Mouse (Mus musculus) CH12.LX (cell line): ENCODE results near the gene Adtrp. TPM values are rescaled to one million over a fixed set of nuclear protein-coding genes. Genes with fewer than 3 reads are reported as not detected.
A peak's percentile ranks its signal among the peaks of the same experiment; 100 is the strongest.

Experiments used
- DNase-seq: peaks from one replicate; pipeline ENCODE4 v3.0.0-alpha.2; 2013; ENCODE audit errors: extremely low read depth
- H3K27ac ChIP-seq: 2 replicates; pipeline ENCODE4 v1.5.1; 2012; ENCODE audit warnings: low read depth, mild to moderate bottlenecking, control low read depth, moderate library complexity; ENCODE audit not compliant: insufficient read depth
- H3K27me3 ChIP-seq: replicated peaks from 2 replicates; pipeline ENCODE3; 2012; ENCODE audit warnings: inconsistent platforms
- H3K36me3 ChIP-seq, 2 experiments: replicated peaks in 1 of 2; 2 replicates each; pipeline versions ENCODE3 to v1.6.1; 2012; ENCODE audit warnings: inconsistent platforms in 1 of 2, low read length in 1 of 2, mild to moderate bottlenecking in 1 of 2, mixed read lengths in 1 of 2, moderate library complexity in 1 of 2; ENCODE audit not compliant: control insufficient read depth in 1 of 2, insufficient read depth in 1 of 2
- H3K4me1 ChIP-seq, 2 experiments: 2 replicates each; pipeline ENCODE4 v1.6.1; 2012; ENCODE audit warnings: inconsistent platforms in 1 of 2, moderate library complexity in 1 of 2; ENCODE audit not compliant: insufficient read depth in 2 of 2, control insufficient read depth in 1 of 2
- H3K4me2 ChIP-seq: 2 replicates; pipeline ENCODE4 v1.6.1; 2012; ENCODE audit warnings: low read depth, mild to moderate bottlenecking, control low read depth; ENCODE audit not compliant: poor library complexity, insufficient read depth, severe bottlenecking
- H3K4me3 ChIP-seq, 3 experiments: fragments of 150-350 bp in 1 of 3; sonication (generic) in 1 of 3; replicated peaks in 1 of 3; 2 replicates each; pipeline versions ENCODE3 to v1.5.1; 2011 to 2012; ENCODE audit warnings: low read depth in 2 of 3, low read length in 2 of 3, mild to moderate bottlenecking in 2 of 3, moderate library complexity in 2 of 3, control low read depth in 1 of 3, improper control_type of control experiment in 1 of 3, inconsistent platforms in 1 of 3, mixed read lengths in 1 of 3; ENCODE audit not compliant: poor library complexity in 1 of 3
- H3K79me2 ChIP-seq: replicated peaks from 2 replicates; pipeline ENCODE4 v1.6.1; 2012; ENCODE audit warnings: mild to moderate bottlenecking, moderate library complexity; ENCODE audit not compliant: control insufficient read depth, poor library complexity, insufficient read depth, severe bottlenecking; ENCODE audit errors: extremely low read depth
- H3K9ac ChIP-seq: 2 replicates; pipeline ENCODE4 v1.6.1; 2012; ENCODE audit warnings: low read depth, mild to moderate bottlenecking, control low read depth, moderate library complexity; ENCODE audit not compliant: insufficient read depth
- H3K9me3 ChIP-seq: replicated peaks from 2 replicates; pipeline ENCODE3; 2012; ENCODE audit warnings: low read length, inconsistent platforms, mixed read lengths
- BHLHE40 ChIP-seq: IDR thresholded peaks from 2 replicates; pipeline ENCODE4 v1.6.1; 2011; ENCODE audit warnings: mild to moderate bottlenecking, low read depth, low read length, improper control_type of control experiment
- CHD2 ChIP-seq: IDR thresholded peaks from 2 replicates; pipeline ENCODE4 v1.6.1; 2011; ENCODE audit warnings: low read length, improper control_type of control experiment
- E2F4 ChIP-seq: IDR thresholded peaks from 2 replicates; pipeline ENCODE4 v1.6.1; 2011; ENCODE audit warnings: low read depth, low read length, improper control_type of control experiment; ENCODE audit not compliant: insufficient replicate concordance
- ELF1 ChIP-seq: IDR thresholded peaks from 2 replicates; pipeline ENCODE4 v1.6.1; 2014; ENCODE audit warnings: low read depth, mild to moderate bottlenecking, inconsistent platforms, low read length, improper control_type of control experiment
- EP300 ChIP-seq: IDR thresholded peaks from 2 replicates; pipeline ENCODE4 v1.6.1; 2011; ENCODE audit warnings: low read length, improper control_type of control experiment
- ETS1 ChIP-seq: conservative IDR thresholded peaks from 2 replicates; pipeline ENCODE4 v1.6.1; 2012; ENCODE audit warnings: low read depth, mild to moderate bottlenecking, inconsistent platforms, low read length, improper control_type of control experiment, moderate library complexity
- GABPA ChIP-seq: IDR thresholded peaks from 2 replicates; pipeline ENCODE4 v1.6.1; 2012; ENCODE audit warnings: low read depth, low read length, improper control_type of control experiment, inconsistent platforms; ENCODE audit not compliant: insufficient replicate concordance
- HCFC1 ChIP-seq: IDR thresholded peaks from 2 replicates; pipeline ENCODE4 v1.6.1; 2012; ENCODE audit warnings: low read depth, mild to moderate bottlenecking, inconsistent platforms, low read length, improper control_type of control experiment
- IRF4 ChIP-seq: IDR thresholded peaks from 2 replicates; pipeline ENCODE4 v1.6.1; 2014; ENCODE audit warnings: low read depth, mild to moderate bottlenecking, inconsistent platforms, low read length, improper control_type of control experiment
- JUN ChIP-seq: IDR thresholded peaks from 2 replicates; pipeline ENCODE4 v1.6.1; 2011; ENCODE audit warnings: low read depth, mild to moderate bottlenecking, low read length, improper control_type of control experiment, moderate library complexity; ENCODE audit not compliant: insufficient read depth
- JUND ChIP-seq: conservative IDR thresholded peaks from 2 replicates; pipeline ENCODE4 v1.6.1; 2011; ENCODE audit warnings: low read depth, low read length, improper control_type of control experiment
- KAT2A ChIP-seq: IDR thresholded peaks from 2 replicates; pipeline ENCODE4 v1.6.1; 2012; ENCODE audit warnings: low read length, improper control_type of control experiment, inconsistent platforms; ENCODE audit not compliant: insufficient replicate concordance
- MAFK ChIP-seq: IDR thresholded peaks from 2 replicates; pipeline ENCODE4 v1.6.1; 2011; ENCODE audit warnings: low read length, improper control_type of control experiment; ENCODE audit not compliant: insufficient replicate concordance
- MAZ ChIP-seq: IDR thresholded peaks from 2 replicates; pipeline ENCODE4 v1.6.1; 2012; ENCODE audit warnings: low read depth, mild to moderate bottlenecking, inconsistent platforms, low read length, improper control_type of control experiment, moderate library complexity
- MEF2A ChIP-seq: IDR thresholded peaks from 2 replicates; pipeline ENCODE4 v1.6.1; 2014; ENCODE audit warnings: low read depth, mild to moderate bottlenecking, inconsistent platforms, low read length, improper control_type of control experiment, borderline replicate concordance
- MXI1 ChIP-seq: IDR thresholded peaks from 2 replicates; pipeline ENCODE4 v1.6.1; 2011; ENCODE audit warnings: mild to moderate bottlenecking, low read depth, low read length, improper control_type of control experiment
- NELFE ChIP-seq: IDR thresholded peaks from 2 replicates; pipeline ENCODE4 v1.6.1; 2011; ENCODE audit warnings: low read depth, low read length, improper control_type of control experiment
- NRF1 ChIP-seq: IDR thresholded peaks from 2 replicates; pipeline ENCODE4 v1.6.1; 2014; ENCODE audit warnings: low read depth, mild to moderate bottlenecking, inconsistent platforms, low read length, improper control_type of control experiment, moderate library complexity
- POLR2A ChIP-seq: IDR thresholded peaks from 2 replicates; pipeline ENCODE4 v1.6.1; 2011; ENCODE audit warnings: low read depth, mild to moderate bottlenecking, improper control_type of control experiment, low read length
- POLR2AphosphoS2 ChIP-seq: IDR thresholded peaks from 2 replicates; pipeline ENCODE4 v1.6.1; 2011; ENCODE audit warnings: low read depth, low read length, improper control_type of control experiment
- RAD21 ChIP-seq: IDR thresholded peaks from 2 replicates; pipeline ENCODE4 v1.6.1; 2011; ENCODE audit warnings: low read depth, mild to moderate bottlenecking, low read length, improper control_type of control experiment, moderate library complexity
- RCOR1 ChIP-seq: conservative IDR thresholded peaks from 2 replicates; pipeline ENCODE4 v1.6.1; 2012; ENCODE audit warnings: low read depth, mild to moderate bottlenecking, inconsistent platforms, low read length, improper control_type of control experiment
- SIN3A ChIP-seq: IDR thresholded peaks from 2 replicates; pipeline ENCODE4 v1.6.1; 2012; ENCODE audit warnings: low read length, improper control_type of control experiment, inconsistent platforms
- SMC3 ChIP-seq: IDR thresholded peaks from 2 replicates; pipeline ENCODE4 v1.6.1; 2011; ENCODE audit warnings: low read depth, low read length, improper control_type of control experiment
- TCF12 ChIP-seq: IDR thresholded peaks from 2 replicates; pipeline ENCODE4 v1.6.1; 2014; ENCODE audit warnings: low read depth, mild to moderate bottlenecking, inconsistent platforms, low read length, improper control_type of control experiment
- USF1 ChIP-seq: IDR thresholded peaks from 2 replicates; pipeline ENCODE4 v1.6.1; 2014; ENCODE audit warnings: low read depth, mild to moderate bottlenecking, inconsistent platforms, low read length, improper control_type of control experiment
- USF2 ChIP-seq: conservative IDR thresholded peaks from 2 replicates; pipeline ENCODE4 v1.6.1; 2011; ENCODE audit warnings: low read depth, low read length, improper control_type of control experiment
- ZC3H11A ChIP-seq: IDR thresholded peaks from 2 replicates; pipeline ENCODE4 v1.6.1; 2012; ENCODE audit warnings: low read depth, mild to moderate bottlenecking, inconsistent platforms, low read length, improper control_type of control experiment
- ZKSCAN1 ChIP-seq: IDR thresholded peaks from 2 replicates; pipeline ENCODE4 v1.6.1; 2012; ENCODE audit warnings: low read depth, inconsistent platforms, low read length, improper control_type of control experiment, borderline replicate concordance
- dilution Hi-C: fragments of 300-500 bp; cut with MboI; formaldehyde crosslinking; loops from 2 replicates; pipeline ENCODE4 v1.14.3; 2020; ENCODE audit warnings: low sequenced_read_pairs; ENCODE audit not compliant: extremely low pct_unique_long_range_greater_than_20kb, extremely low pct_ligation_motif_present
- in situ Hi-C: fragments of 300-500 bp; cut with MboI; formaldehyde crosslinking; loops from 3 replicates; pipeline ENCODE4 v1.14.3; 2019; ENCODE audit warnings: low sequenced_read_pairs, low pct_ligation_motif_present, low pct_unique_long_range_greater_than_20kb, mixed read lengths
- polyA plus RNA-seq: library from polyadenylated mRNA; unstranded; fragments of >175 nt; gene quantifications from 2 replicates; pipeline ENCODE4 v1.2.1, GENCODE M21; 2012; ENCODE audit warnings: low read depth; ENCODE audit not compliant: insufficient read length
- total RNA-seq, 2 experiments: library from RNA; depleted of rRNA; stranded (reverse); fragments of 300-350 nt in 1 of 2; fragments of >200 nt in 1 of 2; gene quantifications; 2 replicates each; pipeline ENCODE4 v1.2.3; 2012 to 2014

Gene Adtrp
- total and polyA plus RNA-seq, 3 experiments: 4.2 to 37.1 (median 7.2) TPM

DNA sequence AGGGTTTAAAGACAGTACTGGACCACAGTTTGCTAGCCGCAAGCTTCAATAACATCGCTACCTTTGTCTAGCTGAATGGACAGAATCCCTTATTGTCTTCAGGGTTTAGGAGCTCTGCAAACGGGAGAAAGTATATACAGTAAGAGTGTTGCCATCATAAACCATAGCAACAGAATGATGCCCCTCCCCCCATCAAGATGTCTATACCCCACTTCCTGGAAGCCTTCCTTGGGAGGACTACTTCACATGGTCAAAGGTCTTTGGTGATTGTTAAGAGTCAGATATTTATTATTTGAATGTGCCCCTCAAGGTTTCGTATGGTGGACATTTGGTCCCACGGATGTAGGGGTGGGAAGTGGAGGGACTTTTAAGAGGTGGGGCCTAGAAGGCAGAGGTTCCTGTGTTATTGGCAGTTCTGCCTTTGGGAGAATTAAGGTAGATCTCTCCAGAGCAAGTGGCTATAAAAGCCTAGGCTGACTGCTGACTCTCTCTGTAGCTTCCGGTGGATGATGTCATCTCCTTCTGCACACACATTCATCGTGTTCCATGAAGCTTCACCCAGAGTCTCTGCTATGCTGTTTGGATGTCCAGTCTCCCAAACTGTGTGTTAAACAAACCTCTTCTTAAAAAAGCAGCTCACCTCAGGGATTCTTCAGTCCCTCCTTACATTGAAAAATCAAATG lies 42.2 kb downstream of the Adtrp start:
- no peak overlapping the region for H3K4me3 ChIP-seq
- H3K36me3 ChIP-seq: no peaks in the 10 kb centered on the region
- no peak overlapping the region for H3K9ac ChIP-seq
- dilution Hi-C loops: no loop called here
- H3K4me1 ChIP-seq: peaks cover 9 to 60% of the 10 kb centered on the region in 2 experiments; a peak in 3 of 4 replicates
- H3K4me2 ChIP-seq: no peak overlapping the region
- no peak for DNase-seq
- H3K9me3 ChIP-seq: peaks cover 5% of the 10 kb centered on the region
- no peak overlapping the region for H3K27ac ChIP-seq
- no peaks in the 10 kb centered on the region for H3K27me3 ChIP-seq
- TF ChIP-seq EP300 (no peak), POLR2A (no peak), JUN (peak; percentile 36; the same call in 1 of the 2 replicates), JUND (peak; percentile 63), ELF1 (no peak), MXI1 (no peak), ZC3H11A (no peak)
- in situ Hi-C loops: no loop called here
- no peaks in the 10 kb centered on the region for H3K79me2 ChIP-seq

DNA sequence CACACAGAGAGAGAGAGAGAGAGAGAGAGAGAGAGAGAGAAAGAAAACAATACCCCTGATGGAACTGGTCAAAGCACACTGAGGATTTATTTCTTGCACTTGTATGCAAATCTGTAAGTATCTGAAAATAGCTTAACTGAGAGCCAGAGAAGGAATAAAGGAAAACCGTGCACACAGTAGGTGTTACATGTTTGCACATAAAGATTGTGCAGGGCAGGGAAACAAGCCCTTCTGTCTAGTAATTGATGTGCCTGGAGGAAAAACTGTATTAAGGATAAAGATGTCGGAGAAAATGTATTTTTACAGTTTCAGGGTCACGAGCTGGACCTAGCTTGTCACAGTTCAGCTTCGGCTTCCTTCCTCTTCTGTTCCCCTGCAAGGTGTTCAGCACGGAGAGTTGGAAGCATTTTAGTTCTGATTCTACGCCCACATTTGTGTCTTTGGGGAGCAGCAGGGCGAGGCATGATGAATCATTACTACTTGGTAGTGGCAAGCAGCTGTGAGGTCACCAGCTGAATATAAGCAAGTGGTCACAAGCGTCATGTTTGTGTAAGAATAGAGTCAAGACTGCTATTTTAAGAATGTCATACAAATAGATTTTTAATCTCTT lies 43.7 kb downstream of the Adtrp start:
- Histone ChIP-seq H3K9ac (0 out of 2 replicates have a peak overlapping the region, but pooled peaks have one; percentile 16), H3K36me3 (no peaks in the 10 kb centered on the region), H3K27ac (peak overlapping the region; percentile 44; the same call in 1 of the 2 replicates), H3K79me2 (no peaks in the 10 kb centered on the region), H3K4me1 (peaks cover 9 to 60% of the 10 kb centered on the region in 2 experiments; a peak in 3 of 4 replicates), H3K4me2 (peak overlapping the region; percentile 25; the same call in 1 of the 2 replicates), H3K4me3 (no peak overlapping the region), H3K9me3 (peaks cover 5% of the 10 kb centered on the region), H3K27me3 (no peaks in the 10 kb centered on the region)
- DNase-seq: peak; percentile 87
- in situ Hi-C loops: no loop called here
- dilution Hi-C loops: no loop called here
- TF ChIP-seq E2F4 (no peak), USF1 (no peak), SMC3 (peak; percentile 9; the same call in 1 of the 2 replicates), MEF2A (peak; percentile 88), ZKSCAN1 (peak; percentile 91), MAZ (no peak), TCF12 (peak; percentile 44; the same call in 1 of the 2 replicates), NRF1 (no peak), MXI1 (0 out of 2 replicates have a peak, but pooled peaks have one; percentile 23), ETS1 (peak; percentile 88), SIN3A (peak; percentile 69), RAD21 (no peak), MAFK (0 out of 2 replicates have a peak, but pooled peaks have one; percentile 19), POLR2AphosphoS2 (no peak), USF2 (no peak), HCFC1 (no peak), KAT2A (no peak), CHD2 (0 out of 2 replicates have a peak, but pooled peaks have one; percentile 15), NELFE (no peak), JUN (peak; percentile 83), GABPA (no peak), IRF4 (no peak; the same call in 1 of the 2 replicates), RCOR1 (no peak), JUND (peak; percentile 54; the same call in 1 of the 2 replicates), POLR2A (no peak), ZC3H11A (no peak), BHLHE40 (peak; percentile 78)
